Mouse (Mus musculus): ENCODE data around the gene Calcr. TPM values are rescaled to one million over a fixed set of nuclear protein-coding genes. Genes with fewer than 3 reads are reported as not detected.

The Calcr gene
- 0.18 and 0.28 TPM in 2 replicates for polyA plus RNA-seq (2011; ENCODE audit: insufficient read depth, insufficient read length, low read depth, missing spikeins)

GRCm38 (mm10) chr6:3764230-3764764 lies at the start of gene Calcr:
TSS of gene Calcr (minus strand) at chr6:3764714.
- Histone ChIP-seq H3K36me3 (ENCODE audit: control insufficient read depth, insufficient read depth, low read length, poor library complexity, severe bottlenecking) (no peaks in the 10 kb centered on the region), H3K27me3 (ENCODE audit: control insufficient read depth, insufficient read depth, low read length, poor library complexity, severe bottlenecking) (no peaks in the 10 kb centered on the region; the same call in none of the 2 replicates), H3K9ac (ENCODE audit: low read depth, poor library complexity, severe bottlenecking) (peak within 1 kb of the TSS; percentile 21; the same call in 1 of the 2 replicates), H3K4me1 (ENCODE audit: control insufficient read depth, insufficient read depth, low read length) (no peaks in the 10 kb centered on the region), H3K4me3 (ENCODE audit: low read depth, low read length) (peak within 1 kb of the TSS; percentile 70), H3K27ac (ENCODE audit: insufficient read depth, low read length) (no peak within 1 kb of the TSS), H3K9me3 (replicated peaks; ENCODE audit: control insufficient read depth, insufficient read depth, low read length, poor library complexity, severe bottlenecking) (no peaks in the 10 kb centered on the region)
- TF ChIP-seq CTCF (IDR thresholded peaks at IDR 0.05; ENCODE audit: low read depth, low read length), result no peak
- TF ChIP-seq POLR2A (IDR thresholded peaks at IDR 0.05; ENCODE audit: insufficient read depth, low read length), result no peak

- no peak overlapping the region for H3K9ac ChIP-seq (ENCODE audit: low read depth, poor library complexity, severe bottlenecking)
- TF ChIP-seq EP300 (IDR thresholded peaks at IDR 0.05; ENCODE audit: insufficient read depth, low read depth, low read length), result no peak
- no peak for TF ChIP-seq CTCF (IDR thresholded peaks at IDR 0.05; ENCODE audit: low read depth, low read length)
- no peak for TF ChIP-seq POLR2A (IDR thresholded peaks at IDR 0.05; ENCODE audit: insufficient read depth, low read length)
- no peak overlapping the region for H3K27ac ChIP-seq (ENCODE audit: insufficient read depth, low read length)
These were observed 3.0 kb upstream of the Calcr start for GRCm38 (mm10) chr6:3767485-3767884.

GRCm38 (mm10) chr6:3763171-3763967 lies 1.1 kb downstream of the Calcr start:
- Histone ChIP-seq H3K27me3 (ENCODE audit: control insufficient read depth, insufficient read depth, low read length, poor library complexity, severe bottlenecking) (no peaks in the 10 kb centered on the region; the same call in none of the 2 replicates), H3K27ac (ENCODE audit: insufficient read depth, low read length) (no peak overlapping the region), H3K9me3 (replicated peaks; ENCODE audit: control insufficient read depth, insufficient read depth, low read length, poor library complexity, severe bottlenecking) (no peaks in the 10 kb centered on the region), H3K36me3 (ENCODE audit: control insufficient read depth, insufficient read depth, low read length, poor library complexity, severe bottlenecking) (no peaks in the 10 kb centered on the region), H3K9ac (ENCODE audit: low read depth, poor library complexity, severe bottlenecking) (peak overlapping the region; percentile 21; the same call in 1 of the 2 replicates), H3K4me3 (ENCODE audit: low read depth, low read length) (peak overlapping the region; percentile 70), H3K4me1 (ENCODE audit: control insufficient read depth, insufficient read depth, low read length) (no peaks in the 10 kb centered on the region)
- no peak for TF ChIP-seq CTCF (IDR thresholded peaks at IDR 0.05; ENCODE audit: low read depth, low read length)
- no peak for TF ChIP-seq POLR2A (IDR thresholded peaks at IDR 0.05; ENCODE audit: insufficient read depth, low read length)
- TF ChIP-seq EP300 (IDR thresholded peaks at IDR 0.05; ENCODE audit: insufficient read depth, low read depth, low read length), result no peak

More at GRCm38 (mm10) chr6:3767485-3767884, 3.0 kb upstream of the Calcr start:
- no peak overlapping the region for H3K4me3 ChIP-seq (ENCODE audit: low read depth, low read length)
- no peaks in the 10 kb centered on the region for H3K9me3 ChIP-seq (replicated peaks; ENCODE audit: control insufficient read depth, insufficient read depth, low read length, poor library complexity, severe bottlenecking)
- no peaks in the 10 kb centered on the region for H3K36me3 ChIP-seq (ENCODE audit: control insufficient read depth, insufficient read depth, low read length, poor library complexity, severe bottlenecking)
- no peaks in the 10 kb centered on the region; the same call in 1 of the 2 replicates for H3K27me3 ChIP-seq (ENCODE audit: control insufficient read depth, insufficient read depth, low read length, poor library complexity, severe bottlenecking)
- no peaks in the 10 kb centered on the region for H3K4me1 ChIP-seq (ENCODE audit: control insufficient read depth, insufficient read depth, low read length)

- Histone ChIP-seq H3K27ac (ENCODE audit: insufficient read depth, low read length) (no peak overlapping the region), H3K4me1 (ENCODE audit: control insufficient read depth, insufficient read depth, low read length) (no peaks in the 10 kb centered on the region), H3K36me3 (ENCODE audit: control insufficient read depth, insufficient read depth, low read length, poor library complexity, severe bottlenecking) (no peaks in the 10 kb centered on the region), H3K9ac (ENCODE audit: low read depth, poor library complexity, severe bottlenecking) (no peak overlapping the region), H3K27me3 (ENCODE audit: control insufficient read depth, insufficient read depth, low read length, poor library complexity, severe bottlenecking) (no peaks in the 10 kb centered on the region), H3K4me3 (ENCODE audit: low read depth, low read length) (no peak overlapping the region), H3K9me3 (replicated peaks; ENCODE audit: control insufficient read depth, insufficient read depth, low read length, poor library complexity, severe bottlenecking) (no peaks in the 10 kb centered on the region)
- TF ChIP-seq POLR2A (IDR thresholded peaks at IDR 0.05; ENCODE audit: insufficient read depth, low read length) (no peak), EP300 (IDR thresholded peaks at IDR 0.05; ENCODE audit: insufficient read depth, low read depth, low read length) (no peak), CTCF (IDR thresholded peaks at IDR 0.05; ENCODE audit: low read depth, low read length) (no peak)
These were observed 12.9 kb downstream of the Calcr start for GRCm38 (mm10) chr6:3751576-3751975.

- TF ChIP-seq CTCF (IDR thresholded peaks at IDR 0.05; ENCODE audit: low read depth, low read length) (no peak), POLR2A (IDR thresholded peaks at IDR 0.05; ENCODE audit: insufficient read depth, low read length) (no peak), EP300 (IDR thresholded peaks at IDR 0.05; ENCODE audit: insufficient read depth, low read depth, low read length) (no peak)
- no peak overlapping the region for H3K27ac ChIP-seq (ENCODE audit: insufficient read depth, low read length)
- no peak overlapping the region for H3K9ac ChIP-seq (ENCODE audit: low read depth, poor library complexity, severe bottlenecking)
- no peaks in the 10 kb centered on the region for H3K27me3 ChIP-seq (ENCODE audit: control insufficient read depth, insufficient read depth, low read length, poor library complexity, severe bottlenecking)
- no peaks in the 10 kb centered on the region for H3K36me3 ChIP-seq (ENCODE audit: control insufficient read depth, insufficient read depth, low read length, poor library complexity, severe bottlenecking)
- H3K4me1 ChIP-seq (ENCODE audit: control insufficient read depth, insufficient read depth, low read length), result no peaks in the 10 kb centered on the region
- no peak overlapping the region for H3K4me3 ChIP-seq (ENCODE audit: low read depth, low read length)
- no peaks in the 10 kb centered on the region for H3K9me3 ChIP-seq (replicated peaks; ENCODE audit: control insufficient read depth, insufficient read depth, low read length, poor library complexity, severe bottlenecking)
These were observed 14.9 kb downstream of the Calcr start for GRCm38 (mm10) chr6:3749624-3750023.

GRCm38 (mm10) chr6:3745546-3745945 lies 19.0 kb downstream of the Calcr start:
- Histone ChIP-seq H3K9me3 (replicated peaks; ENCODE audit: control insufficient read depth, insufficient read depth, low read length, poor library complexity, severe bottlenecking) (no peaks in the 10 kb centered on the region), H3K27ac (ENCODE audit: insufficient read depth, low read length) (no peak overlapping the region), H3K36me3 (ENCODE audit: control insufficient read depth, insufficient read depth, low read length, poor library complexity, severe bottlenecking) (no peaks in the 10 kb centered on the region), H3K9ac (ENCODE audit: low read depth, poor library complexity, severe bottlenecking) (no peak overlapping the region), H3K27me3 (ENCODE audit: control insufficient read depth, insufficient read depth, low read length, poor library complexity, severe bottlenecking) (no peaks in the 10 kb centered on the region), H3K4me1 (ENCODE audit: control insufficient read depth, insufficient read depth, low read length) (no peaks in the 10 kb centered on the region), H3K4me3 (ENCODE audit: low read depth, low read length) (no peak overlapping the region)
- TF ChIP-seq CTCF (IDR thresholded peaks at IDR 0.05; ENCODE audit: low read depth, low read length), result peak; percentile 7
- TF ChIP-seq POLR2A (IDR thresholded peaks at IDR 0.05; ENCODE audit: insufficient read depth, low read length), result no peak

Measured in ES-Bruce4 (cell line).